Comparison of ENCODE assay signal across 12 mouse cellular contexts in genomic region chr8:92134434-92134833, GRCm38 (mm10).
DNase-seq lines count a peak whose midpoint lies in the region; ATAC-seq lines count a peak whose summit lies in the region.
"Had no signal": no experiment of that assay in that cellular context is flagged by ENCODE, and none has a peak within 500 bp of the region (broad histone marks: within the 10 kb centered on the region; RNA-seq: fewer than 3 reads in every experiment).

No protein-coding gene starts in this region.

- no peak for ATAC-seq in embryonic facial prominence, embryonic 14.5 days (ENCODE audit: low read depth)
- peak; percentile 40; the same call in 1 of the 2 replicates for ATAC-seq in hindbrain, embryonic 15.5 days (ENCODE audit: low FRiP score, low read depth)
- ATAC-seq in neural tube, embryonic 13.5 days (ENCODE audit: low read depth), result peak; percentile 33; the same call in 1 of the 2 replicates
- ATAC-seq in erythroblast, adult 5-6 weeks (replicated peaks; ENCODE audit: low FRiP score, poor library complexity, severe bottlenecking), result no peak

- H3K4me1 ChIP-seq in embryonic facial prominence, embryonic 14.5 days (ENCODE audit: control insufficient read depth, insufficient read depth, low read length), result peaks cover 18% of the 10 kb centered on the region
- peaks cover 33% of the 10 kb centered on the region for H3K4me1 ChIP-seq in hindbrain, embryonic 15.5 days (replicated peaks)
- H3K4me1 ChIP-seq in neural tube, embryonic 13.5 days (replicated peaks), result peaks cover 59% of the 10 kb centered on the region
- H3K4me1 ChIP-seq: liver, embryonic 13.5 days had no signal

- H3K4me3 ChIP-seq in embryonic facial prominence, embryonic 14.5 days (ENCODE audit: low read depth, low read length), result no peak overlapping the region
- no peak overlapping the region for H3K4me3 ChIP-seq in hindbrain, embryonic 15.5 days
- H3K4me3 ChIP-seq in neural tube, embryonic 13.5 days, result no peak overlapping the region
- H3K4me3 ChIP-seq: liver, embryonic 13.5 days had no signal

- intact Hi-C loops in heart, postnatal 25 days (cut with DNase I), result loop anchor here (10.0 kb wide), 1 partner anchor 610 kb away; no protein-coding TSS in a partner anchor

- peaks cover 11% of the 10 kb centered on the region; the same call in 1 of the 2 replicates for H3K27me3 ChIP-seq in embryonic facial prominence, embryonic 14.5 days (replicated peaks; ENCODE audit: control insufficient read depth, insufficient read depth, low read length)
- H3K27me3 ChIP-seq in hindbrain, embryonic 15.5 days, result peaks cover 11% of the 10 kb centered on the region; the same call in 1 of the 2 replicates
- peaks cover 40% of the 10 kb centered on the region for H3K27me3 ChIP-seq in neural tube, embryonic 13.5 days

- H3K9ac ChIP-seq in embryonic facial prominence, embryonic 14.5 days (ENCODE audit: low read depth, low read length), result no peak overlapping the region
- no peak overlapping the region for H3K9ac ChIP-seq in hindbrain, embryonic 15.5 days
- no peak overlapping the region for H3K9ac ChIP-seq in neural tube, embryonic 13.5 days
- H3K9ac ChIP-seq: liver, embryonic 13.5 days had no signal

- no peaks in the 10 kb centered on the region for H3K36me3 ChIP-seq in embryonic facial prominence, embryonic 14.5 days (ENCODE audit: control insufficient read depth, insufficient read depth, low read length)
- H3K36me3 ChIP-seq in hindbrain, embryonic 15.5 days, result no peaks in the 10 kb centered on the region
- H3K36me3 ChIP-seq in neural tube, embryonic 13.5 days, result no peaks in the 10 kb centered on the region
- H3K36me3 ChIP-seq: liver, embryonic 13.5 days had no signal

- peak; percentile 59 for DNase-seq in heart, adult 11 months
- no peak for DNase-seq in heart, postnatal 25 days (ENCODE audit: low spot score)
- no peak for DNase-seq in embryonic facial prominence, embryonic 14.5 days (ENCODE audit: low spot score)
- no peak for DNase-seq in urinary bladder, postnatal 10 days (ENCODE audit: low spot score)
- no peak for DNase-seq in spleen, adult 18-20 months
- DNase-seq: kidney, adult 11 months; liver, embryonic 13.5 days; thymus, postnatal 25 days had no signal

- 0 out of 2 replicates have a peak overlapping the region, but pooled peaks have one; percentile 19 for H3K27ac ChIP-seq in embryonic facial prominence, embryonic 14.5 days (replicated peaks; ENCODE audit: low read depth, low read length)
- peak overlapping the region; percentile 67 for H3K27ac ChIP-seq in hindbrain, embryonic 15.5 days (replicated peaks)
- H3K27ac ChIP-seq in neural tube, embryonic 13.5 days (replicated peaks), result peak overlapping the region; percentile 64; the same call in 1 of the 2 replicates
- H3K27ac ChIP-seq: liver, embryonic 13.5 days; macrophage had no signal

- WGBS in embryonic facial prominence, embryonic 14.5 days, result 33% methylated on average over 5 of the region's 5 CpGs
- WGBS in hindbrain, embryonic 15.5 days, result 8% methylated on average over 5 of the region's 5 CpGs
- WGBS in neural tube, embryonic 13.5 days, result 8% methylated on average over 5 of the region's 5 CpGs

- no peaks in the 10 kb centered on the region for H3K9me3 ChIP-seq in embryonic facial prominence, embryonic 14.5 days (ENCODE audit: control insufficient read depth, low read length)
- H3K9me3 ChIP-seq in hindbrain, embryonic 15.5 days, result no peaks in the 10 kb centered on the region
- H3K9me3 ChIP-seq in neural tube, embryonic 13.5 days, result no peaks in the 10 kb centered on the region
- H3K9me3 ChIP-seq: liver, embryonic 13.5 days had no signal

- H3K4me2 ChIP-seq in embryonic facial prominence, embryonic 14.5 days (ENCODE audit: low read depth, low read length), result no peak overlapping the region
- H3K4me2 ChIP-seq in hindbrain, embryonic 15.5 days, result no peak overlapping the region; the same call in 1 of the 2 replicates
- peak overlapping the region; percentile 20 for H3K4me2 ChIP-seq in neural tube, embryonic 13.5 days
- H3K4me2 ChIP-seq: liver, embryonic 13.5 days had no signal

Comparison
In these comparisons a context has a peak if more than half of its experiments do, and no peak if none do; other contexts are left out.
1. ATAC-seq: peak in hindbrain, embryonic 15.5 days (single experiment) and neural tube, embryonic 13.5 days (single experiment); none in embryonic facial prominence, embryonic 14.5 days (single experiment) and erythroblast, adult 5-6 weeks (single experiment).
2. Peak in every context shown above with its lines, with median percentiles within 50 percentile points of each other: H3K27ac ChIP-seq.